Mouse (Mus musculus) forebrain, embryonic 11.5 days (tissue): Measurements from ENCODE around the gene Cdkal1. TPM values are rescaled to one million over a fixed set of nuclear protein-coding genes. Genes with fewer than 3 reads are reported as not detected.

ENCODE experiments used
- ATAC-seq: fragments of 200-750 bp; cut with Nextera tagmentation; replicated peaks from 2 replicates; pipeline ENCODE4 v1.8.0; 2017; ENCODE audit warnings: moderate TSS enrichment; ENCODE audit not compliant: low FRiP score
- DNase-seq: peaks from one replicate; pipeline ENCODE4 v3.0.0-alpha.2; 2017; ENCODE audit warnings: low spot score
- H3K27ac ChIP-seq: fragments of 300-500 bp; sonication (generic); 2 replicates; pipeline ENCODE4 v1.5.1; 2014; ENCODE audit warnings: low read depth, low read length
- H3K27me3 ChIP-seq: fragments of 300-500 bp; sonication (generic); 2 replicates; pipeline ENCODE4 v1.6.1; 2014; ENCODE audit warnings: mild to moderate bottlenecking, low read length, mixed read lengths; ENCODE audit not compliant: control insufficient read depth, insufficient read depth
- H3K36me3 ChIP-seq: fragments of 300-500 bp; sonication (generic); 2 replicates; pipeline ENCODE4 v1.6.1; 2014; ENCODE audit warnings: mild to moderate bottlenecking, low read length, moderate library complexity, mixed read lengths; ENCODE audit not compliant: control insufficient read depth, insufficient read depth
- H3K4me1 ChIP-seq: fragments of 300-500 bp; sonication (generic); replicated peaks from 2 replicates; pipeline ENCODE4 v1.6.1; 2014; ENCODE audit warnings: low read length, mixed read lengths; ENCODE audit not compliant: control insufficient read depth, insufficient read depth
- H3K4me2 ChIP-seq: fragments of 300-500 bp; sonication (generic); 2 replicates; pipeline ENCODE4 v1.6.1; 2014; ENCODE audit warnings: low read depth, mild to moderate bottlenecking, low read length, moderate library complexity, mixed read lengths; ENCODE audit not compliant: severe bottlenecking
- H3K4me3 ChIP-seq: fragments of 300-500 bp; sonication (generic); 2 replicates; pipeline ENCODE4 v1.5.1; 2014; ENCODE audit warnings: low read depth, low read length
- H3K9ac ChIP-seq: fragments of 300-500 bp; sonication (generic); 2 replicates; pipeline ENCODE4 v1.6.1; 2014; ENCODE audit warnings: low read length
- H3K9me3 ChIP-seq: fragments of 300-500 bp; sonication (generic); 2 replicates; pipeline ENCODE4 v1.6.1; 2016; ENCODE audit warnings: low read length, mixed read lengths; ENCODE audit not compliant: control insufficient read depth
- WGBS: fragments of 180-500 bp; shearing (Covaris S2); extraction: QIAGEN DNeasy Blood & Tissue Kit; methylation state at CpG from one replicate; pipeline ENCODE4 v1.1.7; 2014; 5-methylcytosine and 5-hydroxymethylcytosine counted together
- polyA plus RNA-seq: library from polyadenylated mRNA; unstranded; fragments of >200 nt; fragmentation: Nextera tagmentation; extraction: Ambion mirVana; gene quantifications from 2 replicates; pipeline ENCODE4 v1.2.1, GENCODE M21; 2014

The Cdkal1 gene
- polyA plus RNA-seq, 1 experiment from 2014 or later: 38.9 TPM

DNA sequence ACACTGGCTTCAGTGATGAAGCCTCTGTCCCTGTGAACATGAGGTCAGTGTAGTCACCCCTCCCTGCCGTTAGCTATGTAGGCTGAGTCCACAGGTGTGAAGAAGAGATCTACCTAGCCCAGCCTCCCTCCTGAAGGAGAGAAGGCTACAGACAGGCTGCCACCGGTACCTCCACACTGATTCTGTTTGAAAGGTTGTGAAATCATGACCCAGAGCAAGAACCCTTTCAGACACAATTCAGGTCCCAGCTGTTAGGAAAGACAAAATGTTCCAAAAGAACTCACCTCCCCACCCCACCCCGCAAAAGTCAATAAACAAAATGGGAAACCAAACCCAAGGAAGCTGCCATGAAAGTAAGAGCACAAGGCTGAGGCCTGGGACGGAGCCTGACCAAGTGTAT, 217.2 kb downstream of the Cdkal1 start:
- no peaks in the 10 kb centered on the region for H3K27me3 ChIP-seq
- no peak overlapping the region for H3K9ac ChIP-seq
- H3K4me3 ChIP-seq: no peak overlapping the region
- ATAC-seq (no peak), DNase-seq (no peak)
- H3K36me3 ChIP-seq: no peaks in the 10 kb centered on the region
- H3K9me3 ChIP-seq: no peaks in the 10 kb centered on the region
- no peak overlapping the region for H3K27ac ChIP-seq
- no peak overlapping the region for H3K4me2 ChIP-seq
- H3K4me1 ChIP-seq: no peaks in the 10 kb centered on the region
- WGBS: 88% methylated on average over 4 of the region's 4 CpGs

DNA sequence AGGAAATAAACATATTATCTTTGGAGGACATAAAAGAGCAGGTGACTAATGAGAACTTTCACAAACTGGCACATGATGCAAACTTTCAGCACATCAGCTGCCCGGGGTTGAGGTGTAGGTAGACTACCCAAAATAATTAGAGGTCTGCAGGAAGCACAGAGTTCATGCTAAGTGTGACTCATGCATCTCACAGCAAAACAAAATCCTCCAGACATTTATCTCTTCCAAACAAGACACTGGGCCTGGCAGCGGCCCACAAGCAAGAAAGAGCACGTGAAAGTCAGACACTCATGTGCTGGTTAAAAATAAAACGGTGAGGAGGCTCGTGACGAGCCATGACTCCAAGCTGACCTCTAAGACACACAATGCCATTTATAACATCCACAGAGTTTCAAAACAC, 217.7 kb downstream of the Cdkal1 start:
- WGBS: 90% methylated on average over 6 of the region's 6 CpGs

DNA sequence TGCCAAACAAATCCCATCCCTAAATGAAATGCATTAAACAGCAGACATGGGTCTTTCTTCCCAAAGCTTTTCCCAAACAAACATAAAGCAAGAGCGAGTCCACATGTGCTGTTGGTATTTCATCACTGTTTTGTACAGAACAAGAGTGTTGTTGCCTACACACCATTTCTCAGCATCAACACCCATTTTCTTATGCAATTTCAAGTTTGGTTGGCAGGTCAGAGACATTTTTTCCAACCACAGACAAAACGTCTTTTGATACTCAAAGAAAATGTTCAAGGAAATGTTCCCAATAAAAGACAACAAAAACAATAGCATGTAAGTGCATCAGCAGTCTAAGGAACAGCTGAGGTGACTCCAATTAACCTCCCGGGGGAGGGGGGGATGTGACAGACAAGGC, 219.9 kb downstream of the Cdkal1 start:
- no peak for ATAC-seq
- H3K9me3 ChIP-seq: no peaks in the 10 kb centered on the region
- no peak for DNase-seq
- H3K27ac ChIP-seq: no peak overlapping the region
- H3K4me3 ChIP-seq: no peak overlapping the region
- no peaks in the 10 kb centered on the region for H3K27me3 ChIP-seq
- 78% methylated on average over 3 of the region's 3 CpGs for WGBS
- H3K36me3 ChIP-seq: no peaks in the 10 kb centered on the region
- H3K4me1 ChIP-seq: no peaks in the 10 kb centered on the region
- no peak overlapping the region for H3K9ac ChIP-seq
- no peak overlapping the region for H3K4me2 ChIP-seq

More for the DNA sequence above, 217.7 kb downstream of the Cdkal1 start:
- Histone ChIP-seq H3K9ac (no peak overlapping the region), H3K4me3 (no peak overlapping the region), H3K27ac (no peak overlapping the region), H3K27me3 (no peaks in the 10 kb centered on the region), H3K4me1 (no peaks in the 10 kb centered on the region), H3K4me2 (no peak overlapping the region), H3K36me3 (no peaks in the 10 kb centered on the region), H3K9me3 (no peaks in the 10 kb centered on the region)
- DNase-seq (no peak), ATAC-seq (no peak)

DNA sequence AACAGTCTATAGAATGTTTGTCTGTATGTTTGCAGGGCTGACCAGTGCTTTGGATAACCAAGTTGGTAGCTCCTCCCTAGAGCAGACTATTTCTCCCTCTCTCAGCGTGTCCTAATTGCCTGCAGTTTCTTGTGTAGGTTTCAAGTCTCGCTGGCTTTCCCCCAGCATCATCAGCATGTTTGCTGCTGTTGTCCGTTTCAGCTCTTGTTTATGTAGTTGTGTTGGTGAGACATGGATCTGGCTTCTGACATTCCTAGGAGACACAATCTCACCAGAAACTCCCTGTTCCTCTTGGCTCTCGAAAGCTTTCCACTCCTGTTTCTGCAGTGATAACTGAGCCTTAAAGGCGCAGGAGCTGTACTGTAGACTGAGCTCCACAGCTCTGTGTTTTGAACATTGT, 224.1 kb downstream of the Cdkal1 start:
- Histone ChIP-seq H3K27me3 (no peaks in the 10 kb centered on the region), H3K4me3 (no peak overlapping the region), H3K9me3 (no peaks in the 10 kb centered on the region), H3K27ac (no peak overlapping the region), H3K9ac (no peak overlapping the region), H3K4me2 (no peak overlapping the region), H3K36me3 (no peaks in the 10 kb centered on the region), H3K4me1 (peaks cover 4% of the 10 kb centered on the region; the same call in 1 of the 2 replicates)
- no peak for DNase-seq
- no peak for ATAC-seq
- WGBS: 83% methylated on average over 5 of the region's 5 CpGs

DNA sequence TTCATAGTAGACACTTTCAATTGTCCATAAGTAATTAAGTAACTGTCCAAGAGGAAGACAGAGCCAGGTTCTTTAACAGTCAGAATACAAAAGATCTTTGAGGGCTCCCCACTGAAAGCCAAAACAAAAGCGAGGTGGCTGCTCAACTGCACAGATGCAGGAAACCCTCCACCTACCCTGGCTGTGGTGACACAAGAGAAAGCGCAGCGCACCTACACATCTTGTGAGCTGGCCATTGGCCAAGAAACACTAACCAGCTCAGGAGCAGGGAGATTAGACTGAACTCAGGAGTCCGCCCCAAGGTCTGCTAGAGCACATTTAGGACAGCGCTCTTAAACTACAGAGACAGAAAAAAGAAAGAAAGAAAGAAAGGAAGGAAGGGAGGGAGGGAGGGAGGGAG, 226.9 kb downstream of the Cdkal1 start:
- no peak overlapping the region for H3K4me2 ChIP-seq
- no peaks in the 10 kb centered on the region for H3K9me3 ChIP-seq
- 35% methylated on average over 5 of the region's 5 CpGs for WGBS
- no peak overlapping the region for H3K9ac ChIP-seq
- peaks cover 4% of the 10 kb centered on the region; the same call in 1 of the 2 replicates for H3K4me1 ChIP-seq
- ATAC-seq (no peak), DNase-seq (no peak)
- no peak overlapping the region for H3K4me3 ChIP-seq
- H3K27me3 ChIP-seq: no peaks in the 10 kb centered on the region
- H3K36me3 ChIP-seq: no peaks in the 10 kb centered on the region
- no peak overlapping the region for H3K27ac ChIP-seq

DNA sequence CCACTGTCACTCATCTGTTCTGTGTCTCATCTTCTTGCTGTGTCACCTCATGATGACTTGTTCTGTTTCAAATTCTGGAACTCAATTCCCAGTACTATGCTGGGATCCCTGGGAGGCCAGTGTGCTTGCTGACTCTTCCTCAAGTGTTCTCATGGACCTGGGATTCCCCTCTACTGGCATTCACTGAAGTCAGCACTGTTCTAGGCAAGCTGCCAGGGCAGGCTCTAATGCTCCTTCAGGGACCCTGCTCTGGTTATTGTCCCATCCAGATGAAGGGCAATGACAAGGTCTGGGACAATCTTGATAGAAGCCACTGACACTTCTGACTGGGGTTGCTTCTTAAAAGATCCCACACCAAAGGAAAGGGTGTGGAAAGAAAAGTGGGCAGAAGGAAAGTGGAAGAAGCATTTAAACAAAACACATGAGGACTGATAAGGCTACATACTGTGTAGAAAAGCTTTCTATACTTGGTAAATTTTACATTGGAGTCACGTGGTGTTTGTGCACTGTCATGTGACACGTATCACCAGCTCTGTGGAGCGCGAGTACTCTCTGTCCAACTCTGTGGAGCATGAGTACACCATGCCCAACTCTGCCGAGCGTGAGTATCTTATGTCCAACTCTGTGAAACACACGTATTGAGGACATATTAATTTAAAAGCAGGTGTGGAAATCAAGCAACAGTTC, 227.9 kb downstream of the Cdkal1 start:
- no peak overlapping the region for H3K4me3 ChIP-seq
- no peaks in the 10 kb centered on the region for H3K9me3 ChIP-seq
- no peaks in the 10 kb centered on the region for H3K36me3 ChIP-seq
- no peak for DNase-seq
- no peak overlapping the region for H3K4me2 ChIP-seq
- H3K9ac ChIP-seq: no peak overlapping the region
- H3K27me3 ChIP-seq: no peaks in the 10 kb centered on the region
- WGBS: 94% methylated on average over 7 of the region's 7 CpGs
- ATAC-seq: no peak
- no peak overlapping the region for H3K27ac ChIP-seq
- peaks cover 4% of the 10 kb centered on the region; the same call in 1 of the 2 replicates for H3K4me1 ChIP-seq

DNA sequence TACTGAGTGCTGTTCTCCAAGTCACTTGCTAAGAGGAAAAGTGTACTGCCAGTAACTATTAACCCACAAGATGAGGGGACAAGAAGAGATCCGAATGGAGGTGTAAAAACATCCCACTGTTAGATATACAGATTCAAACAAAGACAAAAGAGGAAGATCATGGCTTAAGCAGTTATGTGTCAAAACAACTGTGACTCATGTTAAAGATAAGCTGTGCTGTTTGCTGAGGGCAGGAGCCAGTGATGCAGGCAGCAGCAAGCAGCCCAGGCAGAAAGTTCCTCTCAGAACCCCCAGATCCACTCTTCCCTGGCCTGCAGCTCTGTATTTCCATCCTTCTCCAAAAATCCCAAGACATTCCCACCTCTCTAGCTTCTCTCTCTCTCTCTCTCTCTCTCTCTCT, 230.5 kb downstream of the Cdkal1 start:
- peaks cover 4% of the 10 kb centered on the region; the same call in 1 of the 2 replicates for H3K4me1 ChIP-seq
- H3K27me3 ChIP-seq: no peaks in the 10 kb centered on the region
- no peak overlapping the region for H3K4me2 ChIP-seq
- no peaks in the 10 kb centered on the region for H3K9me3 ChIP-seq
- no peak for ATAC-seq
- no peak overlapping the region for H3K9ac ChIP-seq
- no peak for DNase-seq
- H3K36me3 ChIP-seq: no peaks in the 10 kb centered on the region
- H3K27ac ChIP-seq: no peak overlapping the region
- no peak overlapping the region for H3K4me3 ChIP-seq
- WGBS: 63% methylated on average over 1 of the region's 1 CpGs

DNA sequence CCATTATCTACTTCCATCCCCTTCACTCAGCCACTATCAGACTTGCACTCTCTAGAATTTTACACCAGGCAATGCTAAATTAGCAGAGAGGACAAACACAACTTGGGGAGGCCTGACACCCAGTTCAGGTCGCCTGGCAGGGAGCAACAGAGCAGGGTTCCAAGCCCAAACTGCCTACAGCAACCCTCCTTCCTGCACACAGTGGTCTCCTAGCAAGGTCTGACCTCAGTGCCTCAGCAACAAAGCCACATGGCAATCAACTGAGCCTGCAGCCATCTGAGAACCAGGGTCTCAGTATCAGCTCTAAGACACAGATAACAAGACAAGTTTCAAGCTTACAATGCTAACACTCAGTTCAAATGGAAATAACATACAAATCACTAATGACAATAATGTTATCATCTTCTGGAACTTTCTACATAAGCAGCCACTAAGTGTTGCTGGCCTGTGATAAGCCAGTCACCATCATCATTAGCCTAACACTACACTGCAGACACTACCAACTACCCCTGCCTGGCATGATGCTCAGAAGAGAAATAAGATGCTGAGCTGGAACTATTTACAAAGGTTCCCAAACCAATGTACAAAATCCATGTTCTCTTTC, 231.7 kb downstream of the Cdkal1 start:
- Histone ChIP-seq H3K4me2 (no peak overlapping the region), H3K27ac (no peak overlapping the region), H3K9ac (no peak overlapping the region), H3K36me3 (no peaks in the 10 kb centered on the region), H3K27me3 (no peaks in the 10 kb centered on the region), H3K4me3 (no peak overlapping the region), H3K4me1 (peaks cover 4% of the 10 kb centered on the region; the same call in 1 of the 2 replicates), H3K9me3 (no peaks in the 10 kb centered on the region)
- no peak for ATAC-seq
- 62% methylated on average over 1 of the region's 1 CpGs for WGBS
- DNase-seq: no peak

DNA sequence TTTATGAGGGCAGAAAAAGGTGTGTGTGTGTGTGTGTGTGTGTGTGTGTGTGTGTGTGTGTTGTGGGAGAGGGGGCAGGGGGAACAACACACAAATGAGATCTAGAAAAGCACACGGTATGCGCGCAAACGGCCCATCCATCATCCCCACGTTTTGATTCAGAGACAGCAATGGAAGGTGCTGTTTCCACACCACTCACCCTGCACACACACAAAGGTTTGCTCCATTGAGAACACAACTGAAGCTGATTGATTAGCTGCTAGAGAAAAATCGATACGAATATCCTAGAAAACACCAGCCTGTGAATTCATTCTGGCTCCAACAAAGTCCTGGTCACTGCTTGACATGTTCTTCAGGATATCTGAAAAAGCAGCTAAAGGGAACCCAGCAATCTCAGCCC, 233.6 kb downstream of the Cdkal1 start:
- ATAC-seq (no peak), DNase-seq (no peak)
- WGBS: 89% methylated on average over 7 of the region's 7 CpGs
- Histone ChIP-seq H3K4me1 (0 out of 2 replicates have a peak, but pooled peaks cover 2% of the 10 kb centered on the region), H3K27ac (no peak overlapping the region), H3K9ac (no peak overlapping the region), H3K36me3 (no peaks in the 10 kb centered on the region), H3K4me2 (no peak overlapping the region), H3K4me3 (no peak overlapping the region), H3K9me3 (no peaks in the 10 kb centered on the region), H3K27me3 (no peaks in the 10 kb centered on the region)
